Mouse (Mus musculus): ENCODE results near the gene Avpr1b. TPM values are rescaled to one million over a fixed set of nuclear protein-coding genes. Genes with fewer than 3 reads are reported as not detected.

Gene Avpr1b
- total and polyA plus RNA-seq, 3 experiments, result 0.08 TPM; not detected in 2

DNA sequence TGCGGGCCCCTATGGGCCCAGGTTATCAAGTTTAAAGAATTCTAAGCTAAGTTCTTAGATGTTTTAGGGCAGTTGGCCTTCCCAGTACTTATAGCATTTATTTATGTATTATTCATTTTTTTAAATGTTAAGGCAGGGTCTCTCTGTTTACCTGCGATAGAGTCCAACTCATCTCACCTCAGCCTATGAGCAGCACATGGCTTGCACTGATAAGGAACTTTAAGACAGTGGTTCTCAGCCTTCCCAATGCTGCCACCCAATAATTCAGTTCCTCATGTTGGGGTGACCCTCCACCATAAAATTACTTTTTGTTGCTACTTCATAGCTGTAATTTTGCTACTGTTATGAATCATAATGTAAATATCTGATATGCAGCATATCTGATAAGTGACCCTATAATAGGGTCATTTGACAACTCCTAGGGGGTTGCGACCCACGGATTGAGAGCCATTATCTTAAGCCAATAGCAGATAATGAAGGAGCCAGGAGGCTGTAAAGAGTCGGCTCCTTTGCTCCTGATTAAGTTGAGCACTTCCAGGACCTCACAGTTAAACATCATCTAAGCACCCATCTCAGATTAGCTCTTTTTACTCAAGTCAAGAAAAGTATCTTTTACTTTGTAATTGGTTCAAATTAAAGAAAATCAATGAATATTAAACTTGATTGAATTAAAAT lies 17.6 kb downstream of the Avpr1b start:
- H3K4me2 ChIP-seq (ENCODE audit: insufficient read depth, low read depth, poor library complexity, severe bottlenecking), result no peak overlapping the region
- dilution Hi-C loops (cut with MboI; ENCODE audit: extremely low pct_ligation_motif_present, extremely low pct_unique_long_range_greater_than_20kb, low sequenced_read_pairs) (loop anchor here (25.0 kb wide), 1 partner anchor 246 kb away; the partner anchor contains the start of gene Rab29), in situ Hi-C loops (cut with MboI; ENCODE audit: low pct_ligation_motif_present, low pct_unique_long_range_greater_than_20kb, low sequenced_read_pairs) (loop anchor here (10.0 kb wide), 1 partner anchor 148 kb away; no protein-coding TSS in a partner anchor)
- H3K79me2 ChIP-seq (replicated peaks; ENCODE audit: control insufficient read depth, extremely low read depth, insufficient read depth, poor library complexity, severe bottlenecking), result no peaks in the 10 kb centered on the region
- peaks cover 0 to 26% of the 10 kb centered on the region in 2 experiments; a peak in 2 of 4 replicates for H3K4me1 ChIP-seq (ENCODE audit: control insufficient read depth in 1 of 2, insufficient read depth in 2 of 2)
- H3K4me3 ChIP-seq (replicated peaks in 1 of 3; ENCODE audit: low read depth in 2 of 3, low read length in 2 of 3, poor library complexity in 1 of 3), result no peak overlapping the region
- H3K27ac ChIP-seq (ENCODE audit: insufficient read depth, low read depth), result no peak overlapping the region
- H3K9ac ChIP-seq (ENCODE audit: insufficient read depth, low read depth), result no peak overlapping the region
- TF ChIP-seq ZMIZ1 (IDR thresholded peaks at IDR 0.05; ENCODE audit: low read depth, low read length), result no peak
- no peaks in the 10 kb centered on the region for H3K27me3 ChIP-seq (replicated peaks)
- H3K9me3 ChIP-seq (replicated peaks; ENCODE audit: low read length), result peaks cover 3% of the 10 kb centered on the region
- H3K36me3 ChIP-seq (replicated peaks in 1 of 2; ENCODE audit: control insufficient read depth in 1 of 2, insufficient read depth in 1 of 2, low read length in 1 of 2), result no peaks in the 10 kb centered on the region
- DNase-seq (ENCODE audit: extremely low read depth), result no peak

DNA sequence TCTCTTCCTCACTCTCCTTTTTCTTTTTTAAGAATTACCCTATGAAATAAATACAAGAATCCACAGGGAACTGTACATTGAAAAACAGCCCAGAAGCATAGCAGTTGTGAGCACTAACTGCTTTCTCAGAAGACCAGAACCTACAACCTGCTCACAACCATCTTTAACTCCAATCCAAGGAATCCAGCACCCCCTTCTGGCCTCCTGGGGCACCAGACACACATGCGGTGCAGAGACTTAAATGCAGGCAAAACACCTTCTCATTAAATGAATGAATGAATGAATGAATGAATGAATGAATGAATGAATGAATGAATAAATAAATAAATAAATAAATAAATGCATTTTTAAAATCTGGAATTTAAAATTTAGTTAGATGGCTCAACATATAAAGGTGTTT lies 19.5 kb downstream of the Avpr1b start:
- dilution Hi-C loops (cut with MboI; ENCODE audit: extremely low pct_ligation_motif_present, extremely low pct_unique_long_range_greater_than_20kb, low sequenced_read_pairs), result loop anchor here (25.0 kb wide), 1 partner anchor 244 kb away; the partner anchor contains the start of gene Rab29
- TF ChIP-seq TBP (conservative IDR thresholded peaks at IDR 0.05; ENCODE audit: low read depth, low read length) (no peak), ZMIZ1 (IDR thresholded peaks at IDR 0.05; ENCODE audit: low read depth, low read length) (no peak), RAD21 (IDR thresholded peaks at IDR 0.05; ENCODE audit: low read depth, low read length) (peak; percentile 50), CHD2 (IDR thresholded peaks at IDR 0.05; ENCODE audit: low read length) (no peak), ETS1 (conservative IDR thresholded peaks at IDR 0.05; ENCODE audit: low read depth, low read length) (no peak), SMC3 (IDR thresholded peaks at IDR 0.05; ENCODE audit: low read depth, low read length) (peak; percentile 35; the same call in 1 of the 2 replicates), MAZ (IDR thresholded peaks at IDR 0.05; ENCODE audit: low read depth, low read length) (no peak), CTCF (conservative IDR thresholded peaks at IDR 0.05 in 1 of 2, IDR thresholded peaks at IDR 0.05 in 1 of 2; ENCODE audit: low read depth in 2 of 2, low read length in 2 of 2) (peak in 1 of 2 experiments; percentile 55; a peak in 2 of 4 replicates), TCF12 (IDR thresholded peaks at IDR 0.05; ENCODE audit: low read depth, low read length) (no peak)
- Histone ChIP-seq H3K4me3 (replicated peaks in 1 of 3; ENCODE audit: low read depth in 2 of 3, low read length in 2 of 3, poor library complexity in 1 of 3) (no peak overlapping the region), H3K79me2 (replicated peaks; ENCODE audit: control insufficient read depth, extremely low read depth, insufficient read depth, poor library complexity, severe bottlenecking) (no peaks in the 10 kb centered on the region), H3K36me3 (replicated peaks in 1 of 2; ENCODE audit: control insufficient read depth in 1 of 2, insufficient read depth in 1 of 2, low read length in 1 of 2) (no peaks in the 10 kb centered on the region), H3K4me1 (ENCODE audit: control insufficient read depth in 1 of 2, insufficient read depth in 2 of 2) (peaks cover 0 to 15% of the 10 kb centered on the region in 2 experiments; a peak in 2 of 4 replicates), H3K9me3 (replicated peaks; ENCODE audit: low read length) (peaks cover 3% of the 10 kb centered on the region), H3K27me3 (replicated peaks) (no peaks in the 10 kb centered on the region), H3K27ac (ENCODE audit: insufficient read depth, low read depth) (no peak overlapping the region), H3K9ac (ENCODE audit: insufficient read depth, low read depth) (no peak overlapping the region), H3K4me2 (ENCODE audit: insufficient read depth, low read depth, poor library complexity, severe bottlenecking) (no peak overlapping the region)
- peak; percentile 27 for DNase-seq (ENCODE audit: extremely low read depth)
- in situ Hi-C loops (cut with MboI; ENCODE audit: low pct_ligation_motif_present, low pct_unique_long_range_greater_than_20kb, low sequenced_read_pairs), result loop anchor here (10.0 kb wide), 1 partner anchor 146 kb away; no protein-coding TSS in a partner anchor

DNA sequence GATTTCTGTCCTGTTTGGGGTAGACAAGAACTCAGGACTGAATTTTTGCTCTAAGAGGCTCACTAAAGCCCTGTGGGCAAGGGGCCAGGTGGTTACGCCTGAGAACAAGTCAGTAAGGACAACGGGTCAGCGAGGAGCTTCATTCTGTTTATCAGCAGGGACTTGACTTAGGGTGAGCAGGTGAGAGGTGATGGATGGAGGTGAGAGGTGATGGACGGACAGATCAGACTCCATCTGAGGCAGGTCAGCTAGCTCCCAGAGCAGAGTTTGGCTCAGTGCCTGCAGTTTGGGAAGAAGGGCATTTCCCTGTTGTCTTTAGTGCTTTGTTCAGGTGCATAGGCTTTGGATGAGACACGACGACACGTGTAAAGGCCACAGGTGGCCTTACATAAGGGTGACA lies 20.3 kb downstream of the Avpr1b start:
- H3K27ac ChIP-seq (ENCODE audit: insufficient read depth, low read depth), result no peak overlapping the region
- no peak for DNase-seq (ENCODE audit: extremely low read depth)
- dilution Hi-C loops (cut with MboI; ENCODE audit: extremely low pct_ligation_motif_present, extremely low pct_unique_long_range_greater_than_20kb, low sequenced_read_pairs), result loop anchor here (25.0 kb wide), 1 partner anchor 243 kb away; the partner anchor contains the start of gene Rab29
- no peaks in the 10 kb centered on the region for H3K36me3 ChIP-seq (replicated peaks in 1 of 2; ENCODE audit: control insufficient read depth in 1 of 2, insufficient read depth in 1 of 2, low read length in 1 of 2)
- in situ Hi-C loops (cut with MboI; ENCODE audit: low pct_ligation_motif_present, low pct_unique_long_range_greater_than_20kb, low sequenced_read_pairs), result loop anchor here (10.0 kb wide), 1 partner anchor 145 kb away; no protein-coding TSS in a partner anchor
- TF ChIP-seq POLR2A (IDR thresholded peaks at IDR 0.05; ENCODE audit: low read depth, low read length), result no peak
- no peak for TF ChIP-seq GABPA (IDR thresholded peaks at IDR 0.05; ENCODE audit: insufficient replicate concordance, low read depth, low read length)
- TF ChIP-seq PAX5 (IDR thresholded peaks at IDR 0.05; ENCODE audit: low read length), result no peak
- TF ChIP-seq BHLHE40 (IDR thresholded peaks at IDR 0.05; ENCODE audit: low read depth, low read length), result no peak
- no peak for TF ChIP-seq ZNF384 (IDR thresholded peaks at IDR 0.05; ENCODE audit: low read depth, low read length)
- TF ChIP-seq MAX (IDR thresholded peaks at IDR 0.05; ENCODE audit: low read length), result no peak
- TF ChIP-seq USF2 (conservative IDR thresholded peaks at IDR 0.05; ENCODE audit: low read depth, low read length), result no peak
- TF ChIP-seq MYC (IDR thresholded peaks at IDR 0.05; ENCODE audit: low read depth, low read length), result no peak
- TF ChIP-seq RAD21 (IDR thresholded peaks at IDR 0.05; ENCODE audit: low read depth, low read length), result no peak
- TF ChIP-seq ZKSCAN1 (IDR thresholded peaks at IDR 0.05; ENCODE audit: borderline replicate concordance, low read depth, low read length), result no peak
- no peak for TF ChIP-seq EP300 (IDR thresholded peaks at IDR 0.05; ENCODE audit: low read length)
- H3K9ac ChIP-seq (ENCODE audit: insufficient read depth, low read depth), result no peak overlapping the region
- H3K9me3 ChIP-seq (replicated peaks; ENCODE audit: low read length), result peaks cover 3% of the 10 kb centered on the region
- H3K4me2 ChIP-seq (ENCODE audit: insufficient read depth, low read depth, poor library complexity, severe bottlenecking), result no peak overlapping the region
- no peaks in the 10 kb centered on the region for H3K27me3 ChIP-seq (replicated peaks)
- H3K4me3 ChIP-seq (replicated peaks in 1 of 3; ENCODE audit: low read depth in 2 of 3, low read length in 2 of 3, poor library complexity in 1 of 3), result no peak overlapping the region
- H3K4me1 ChIP-seq (ENCODE audit: control insufficient read depth in 1 of 2, insufficient read depth in 2 of 2), result peaks cover 0 to 8% of the 10 kb centered on the region in 2 experiments; a peak in 3 of 4 replicates
- no peaks in the 10 kb centered on the region for H3K79me2 ChIP-seq (replicated peaks; ENCODE audit: control insufficient read depth, extremely low read depth, insufficient read depth, poor library complexity, severe bottlenecking)

All from CH12.LX (cell line).